Mouse (Mus musculus): ENCODE data around the gene Hist1h1t. TPM values are rescaled to one million over a fixed set of nuclear protein-coding genes. Genes with fewer than 3 reads are reported as not detected.

The Hist1h1t gene
- total RNA-seq, 2 experiments from 2014 or later = not detected

GRCm38 (mm10) chr13:23745381-23746161 lies 50.0 kb downstream of the Hist1h1t start, which contains the start of gene Hist1h3c:
TSS of gene Hist1h3c (minus strand) at chr13:23745602.
- DNase-seq (ENCODE audit: low spot score in 2 of 2) = peak; percentile 86 to 90
- intact Hi-C loops (cut with DNase I) = no loop called here

Small RNAs within 50 kb of the gene (microRNA-seq; reads per million reads assigned to microRNA genes)
- gene Gm44314 (0 reads per million in 2 experiments), gene Gm44350 (0 reads per million in 2 experiments)

Other genes with a start within 250 kb of the Hist1h1t start
- gene Btn1a1, start 229.9 kb upstream of the Hist1h1t start, total RNA-seq (2021) = not detected
- 1 to 10 TPM; 1.1 to 1.3 TPM for gene Btn2a2, start 207.0 kb upstream of the Hist1h1t start, total RNA-seq (2021)
- gene Hist1h4h, start 164.8 kb upstream of the Hist1h1t start, total RNA-seq (2021) = 100 to 1,000 TPM; 300 to 349 TPM
- 1 to 10 TPM; 1.6 to 3.9 TPM for gene Hist1h2af, start 161.9 kb upstream of the Hist1h1t start, total RNA-seq (2021)
- gene Hist1h3g, start 160.4 kb upstream of the Hist1h1t start, total RNA-seq (2021) = 1 to 10 TPM; 3.1 to 4.6 TPM
- gene Hist1h2bh, start 152.4 kb upstream of the Hist1h1t start, total RNA-seq (2021) = under 1 TPM; 0.57 to 0.87 TPM
- gene Hist1h3f, start 151.8 kb upstream of the Hist1h1t start, total RNA-seq (2021) = 10 to 100 TPM; 16.0 to 17.8 TPM
- 100 to 1,000 TPM; 160 to 188 TPM for gene Hist1h4f, start 144.2 kb upstream of the Hist1h1t start, total RNA-seq (2021)
- 1 to 10 TPM; 3.6 to 5.7 TPM for gene Hist1h1d, start 142.6 kb upstream of the Hist1h1t start, total RNA-seq (2021)
- 10 to 100 TPM; 41.7 to 46.6 TPM for gene Hist1h3e, start 133.4 kb upstream of the Hist1h1t start, total RNA-seq (2021)
- gene Hist1h2ae, start 124.6 kb upstream of the Hist1h1t start, total RNA-seq (2021) = 1 to 10 TPM; 5.0 to 6.6 TPM
- 10 to 100 TPM; 82.4 to 88.3 TPM for gene Hist1h2bg, start 124.4 kb upstream of the Hist1h1t start, total RNA-seq (2021)
- 10 to 100 TPM; 25.7 to 29.4 TPM for gene Hist1h2bf, start 121.6 kb upstream of the Hist1h1t start, total RNA-seq (2021)
- gene Hist1h2ad, start 121.4 kb upstream of the Hist1h1t start, total RNA-seq (2021) = 1 to 10 TPM; 9.0 to 9.1 TPM
- 10 to 100 TPM in 1 of 2 experiments, 1 to 10 TPM in 1; 7.2 to 10.5 TPM for gene Hist1h3d, start 120.1 kb upstream of the Hist1h1t start, total RNA-seq (2021)
- gene Hist1h4d, start 114.2 kb upstream of the Hist1h1t start, total RNA-seq (2021) = 100 to 1,000 TPM; 121 to 160 TPM
- gene Hist1h2be, start 74.7 kb upstream of the Hist1h1t start, total RNA-seq (2021) = 1 to 10 TPM; 7.4 to 7.7 TPM
- gene Hist1h1e, start 73.3 kb upstream of the Hist1h1t start, total RNA-seq (2021) = 10 to 100 TPM; 53.2 to 67.9 TPM
- 1 to 10 TPM; 2.1 to 2.4 TPM for gene Hist1h2ac, start 11.9 kb upstream of the Hist1h1t start, total RNA-seq (2021)
- gene Hist1h2bc, start 11.6 kb upstream of the Hist1h1t start, total RNA-seq (2021) = 10 to 100 TPM; 32.7 to 35.0 TPM
- 100 to 1,000 TPM in 1 of 2 experiments, 10 to 100 TPM in 1; 94.8 to 129 TPM for gene Hist1h4c, start 2.6 kb downstream of the Hist1h1t start, total RNA-seq (2021)
- 1 to 10 TPM; 3.1 to 3.7 TPM for gene Hfe, start 15.0 kb downstream of the Hist1h1t start, total RNA-seq (2021)
- 10 to 100 TPM; 51.7 to 71.1 TPM for gene Hist1h1c, start 43.0 kb downstream of the Hist1h1t start, total RNA-seq (2021)
- gene Hist1h3c, start 49.8 kb downstream of the Hist1h1t start, total RNA-seq (2021) = 1 to 10 TPM; 1.9 to 2.6 TPM
- gene Hist1h2bb, start 50.9 kb downstream of the Hist1h1t start, total RNA-seq (2021) = 10 to 100 TPM; 17.5 to 23.2 TPM
- 10 to 100 TPM; 27.5 to 31.4 TPM for gene Hist1h2ab, start 55.3 kb downstream of the Hist1h1t start, total RNA-seq (2021)
- gene Hist1h3b, start 56.5 kb downstream of the Hist1h1t start, total RNA-seq (2021) = 10 to 100 TPM in 1 of 2 experiments, 1 to 10 TPM in 1; 9.3 to 14.5 TPM
- gene Hist1h4b, start 61.2 kb downstream of the Hist1h1t start, total RNA-seq (2021) = 10 to 100 TPM; 87.5 to 89.8 TPM
- gene Hist1h4a, start 65.4 kb downstream of the Hist1h1t start, total RNA-seq (2021) = 10 to 100 TPM; 47.0 to 58.8 TPM
- 10 to 100 TPM; 35.9 to 40.0 TPM for gene Hist1h3a, start 66.6 kb downstream of the Hist1h1t start, total RNA-seq (2021)
- 10 to 100 TPM; 18.2 to 29.1 TPM for gene Hist1h1a, start 67.9 kb downstream of the Hist1h1t start, total RNA-seq (2021)
- not detected for gene Trim38, start 74.1 kb downstream of the Hist1h1t start, total RNA-seq (2021)
- gene Slc17a2, start 111.2 kb downstream of the Hist1h1t start, total RNA-seq (2021) = not detected
- under 1 TPM; 0.11 to 0.16 TPM for gene Slc17a3, start 143.6 kb downstream of the Hist1h1t start, total RNA-seq (2021)
- gene Slc17a1, start 171.9 kb downstream of the Hist1h1t start, total RNA-seq (2021) = not detected
- not detected for gene Slc17a4, start 219.2 kb downstream of the Hist1h1t start, total RNA-seq (2021)
- gene Hist1h2ba, start 238.3 kb downstream of the Hist1h1t start, total RNA-seq (2021) = not detected
- not detected for gene Hist1h2aa, start 238.6 kb downstream of the Hist1h1t start, total RNA-seq (2021)

All from left cerebral cortex, postnatal 25 days (tissue).